Mouse (Mus musculus) monocyte, adult 5-6 weeks (primary cell): Measurements from ENCODE around the gene Pex14. TPM values are rescaled to one million over a fixed set of nuclear protein-coding genes. Genes with fewer than 3 reads are reported as not detected.
"Not testable (repeated sequence)": the region's sequence is repeated elsewhere in the genome, so short reads cannot be mapped to it uniquely, and the experiment has no call there.

Source experiments
- ATAC-seq: fragments of 153-309, 156-312 bp; replicated peaks from 2 replicates; pipeline ENCODE4 v1.8.0; 2017; ENCODE audit warnings: mild to moderate bottlenecking; ENCODE audit not compliant: low TSS enrichment, insufficient number of reproducible peaks, severe bottlenecking, poor library complexity, low FRiP score
- total RNA-seq: library from RNA; stranded (forward); fragments of 200-1000, 200-491, 200-594 nt; gene quantifications from 3 replicates; pipeline ENCODE4 v1.2.3, GENCODE M21; 2017

Gene Pex14
- total RNA-seq, 1 experiment from 2014 or later, result 24.0 TPM

DNA sequence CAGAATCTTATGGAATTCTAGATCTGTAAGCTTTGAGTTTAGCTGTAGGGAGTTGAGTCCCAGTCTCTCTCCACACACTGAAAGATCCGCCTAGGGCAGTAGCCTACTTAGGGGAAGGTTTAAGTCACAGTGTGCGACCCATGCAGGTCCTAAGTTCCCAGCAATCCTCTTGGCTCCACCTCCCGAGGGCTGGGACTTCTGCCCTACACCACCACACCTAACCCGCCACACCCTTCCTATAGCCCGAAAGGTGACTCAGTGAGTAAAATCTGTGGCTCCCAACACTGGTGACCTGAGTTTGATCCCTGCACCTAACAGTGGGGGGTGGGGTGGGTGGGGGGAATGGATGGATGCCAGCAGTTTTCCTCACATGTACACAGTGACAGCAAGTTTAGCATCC lies 23.8 kb upstream of the Pex14 start:
- no peak for ATAC-seq

DNA sequence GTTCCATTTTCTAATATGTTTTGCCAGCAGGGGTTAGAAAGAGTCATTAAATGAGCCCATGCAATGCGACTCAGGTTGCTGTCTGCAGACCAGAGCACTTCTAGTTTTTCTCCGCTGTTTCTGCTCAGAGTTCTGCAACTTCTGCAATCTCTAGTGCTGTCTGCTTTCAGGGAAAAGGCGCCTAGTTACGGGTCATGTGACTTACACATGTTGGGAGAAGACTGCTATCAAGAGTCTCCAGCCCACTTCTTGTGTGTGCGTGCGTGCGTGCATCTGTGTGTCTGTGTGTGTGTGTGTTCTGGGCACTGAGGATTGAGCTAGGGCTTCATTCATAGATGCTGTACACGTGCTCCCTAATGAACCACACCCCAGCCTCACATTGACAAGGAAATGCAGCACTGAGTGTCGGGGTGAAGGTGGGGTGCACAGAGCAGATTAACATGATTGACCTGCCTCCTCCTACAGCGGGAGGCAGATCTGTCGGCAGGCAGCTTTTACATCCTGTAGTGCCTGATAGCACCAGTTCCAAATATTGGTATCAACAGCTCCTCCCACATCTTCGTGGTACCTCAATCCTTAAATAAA lies 20.4 kb upstream of the Pex14 start:
- ATAC-seq, result not testable (repeated sequence)

DNA sequence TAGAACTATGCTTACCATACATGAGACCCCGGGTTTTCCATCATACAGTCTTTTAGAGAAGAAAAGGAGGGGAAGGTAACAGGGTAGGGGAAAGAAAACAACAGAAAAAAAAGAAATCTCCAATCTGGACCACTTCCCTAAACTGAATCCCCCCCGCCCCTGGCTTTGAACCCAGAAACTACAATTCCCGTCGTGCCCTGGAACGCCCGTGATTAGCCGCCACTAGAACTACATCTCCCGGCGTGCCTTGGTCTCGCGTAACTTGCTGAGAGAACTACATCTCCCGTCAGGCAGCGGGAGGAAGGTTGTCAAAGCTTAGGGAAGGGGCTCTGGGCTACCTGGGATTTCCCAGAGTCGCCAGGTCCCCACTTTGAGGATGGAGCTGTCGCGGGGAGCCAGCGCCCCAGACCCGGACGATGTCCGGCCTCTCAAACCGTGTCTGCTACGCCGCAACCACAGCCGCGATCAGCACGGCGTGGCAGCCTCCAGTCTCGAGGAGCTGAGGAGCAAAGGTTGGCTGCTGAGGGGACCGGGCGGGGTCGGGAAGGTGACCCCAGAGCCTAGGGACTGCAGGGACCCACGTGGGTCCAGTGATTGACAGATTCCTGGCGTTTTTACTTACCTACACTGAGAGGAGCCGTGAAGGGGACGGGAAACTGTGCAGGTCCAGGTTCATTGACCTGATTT lies 4.3 kb upstream of the Pex14 start, which contains the start of gene Dffa:
Gene Dffa (plus strand): TSS at position 272 of the 687 bp plus-strand sequence.
- peak; percentile 92 for ATAC-seq

DNA sequence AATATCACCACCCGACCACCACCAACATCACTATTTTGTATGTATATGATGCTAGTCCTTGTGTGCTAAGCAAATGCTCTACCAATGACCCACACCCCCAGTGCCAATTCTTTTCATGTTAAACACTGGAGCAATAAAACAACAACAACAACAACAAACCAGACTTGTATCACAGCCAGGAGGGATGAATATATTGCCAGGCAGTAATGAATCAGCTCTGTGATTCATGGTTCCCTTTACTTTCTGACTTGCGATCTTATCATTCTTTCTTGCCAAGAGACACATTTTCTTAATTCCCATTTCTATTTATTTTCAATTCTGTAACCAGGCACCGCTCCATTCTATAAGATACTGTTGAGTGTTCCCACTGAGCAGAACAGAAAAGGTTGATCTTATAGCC lies 1.8 kb upstream of the Pex14 start:
- no peak for ATAC-seq

DNA sequence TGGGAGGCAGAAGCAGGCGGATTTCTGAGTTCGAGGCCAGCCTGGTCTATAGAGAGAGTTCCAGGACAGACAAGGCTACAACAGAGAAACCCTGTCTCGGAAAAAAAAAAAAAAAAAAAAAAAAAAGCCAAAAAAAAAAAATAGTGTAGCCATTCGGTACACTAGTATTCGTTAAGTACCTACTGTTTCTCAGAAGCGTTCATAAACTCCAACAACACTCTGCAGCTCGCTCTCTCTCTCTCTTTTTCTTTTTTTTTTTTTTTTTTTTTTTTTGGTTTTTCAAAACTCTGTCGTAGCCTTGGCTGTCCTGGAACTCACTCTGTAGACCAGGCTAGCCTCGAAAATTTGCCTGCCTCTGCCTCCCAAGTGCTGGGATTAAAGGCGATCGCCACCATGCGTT lies 773 bp upstream of the Pex14 start:
- ATAC-seq, result not testable (repeated sequence)

DNA sequence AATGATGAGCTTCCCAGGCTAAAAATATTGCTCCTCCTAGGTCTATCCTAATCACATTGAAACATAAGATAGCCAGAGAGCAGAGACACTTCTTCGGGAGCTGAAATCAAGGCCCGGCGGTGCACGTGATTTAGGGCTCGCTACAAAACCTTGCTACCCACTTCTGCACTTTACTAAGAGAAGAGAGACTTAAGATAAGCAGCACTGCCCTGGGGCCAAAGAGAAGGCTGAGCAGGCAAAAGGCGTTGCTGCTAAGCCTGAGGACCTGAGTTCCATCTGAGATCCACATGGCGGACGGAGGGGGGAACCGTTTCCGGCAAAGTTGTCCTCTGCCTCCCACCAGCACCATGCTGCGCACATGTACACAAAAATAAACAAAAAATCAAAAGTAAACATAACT lies 1.1 kb downstream of the Pex14 start:
- ATAC-seq, result no peak

DNA sequence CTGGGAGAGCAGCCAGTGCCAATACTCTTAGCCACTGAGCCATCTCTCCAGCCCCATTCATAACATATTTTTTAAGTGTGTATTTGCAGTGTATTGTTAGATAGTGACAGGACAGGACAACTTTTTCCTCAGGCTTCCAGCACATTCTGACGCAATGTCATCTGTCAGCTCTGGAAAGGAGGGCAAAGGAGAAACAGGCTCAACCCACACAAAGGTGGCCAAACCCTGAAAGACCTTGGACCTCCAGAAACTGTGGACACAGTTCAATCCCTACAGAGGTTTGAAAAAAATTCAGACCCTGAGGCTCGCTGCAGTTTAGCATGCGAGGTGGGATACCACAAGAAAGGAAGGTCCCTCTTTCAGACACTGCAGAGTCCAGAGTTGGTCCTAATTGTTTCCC lies 1.7 kb downstream of the Pex14 start:
- no peak for ATAC-seq

DNA sequence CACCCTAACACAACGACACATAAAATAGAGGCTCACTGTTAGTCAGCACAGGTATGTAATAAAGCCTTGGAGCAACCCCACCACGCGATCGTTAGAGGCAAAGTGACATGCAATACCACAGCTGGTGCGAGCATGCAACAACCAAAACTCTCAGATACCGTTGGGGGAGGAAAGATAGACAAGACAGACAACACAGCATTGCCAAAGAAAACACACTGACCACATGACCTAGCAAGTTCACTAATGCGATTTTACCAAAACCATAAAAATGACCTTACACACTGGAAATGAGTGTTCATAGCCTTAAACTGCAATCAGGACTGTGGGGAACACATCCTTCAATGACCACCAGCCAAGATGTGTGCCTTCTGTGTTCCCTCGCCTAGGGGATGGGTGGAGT lies 8.3 kb downstream of the Pex14 start:
- no peak for ATAC-seq

DNA sequence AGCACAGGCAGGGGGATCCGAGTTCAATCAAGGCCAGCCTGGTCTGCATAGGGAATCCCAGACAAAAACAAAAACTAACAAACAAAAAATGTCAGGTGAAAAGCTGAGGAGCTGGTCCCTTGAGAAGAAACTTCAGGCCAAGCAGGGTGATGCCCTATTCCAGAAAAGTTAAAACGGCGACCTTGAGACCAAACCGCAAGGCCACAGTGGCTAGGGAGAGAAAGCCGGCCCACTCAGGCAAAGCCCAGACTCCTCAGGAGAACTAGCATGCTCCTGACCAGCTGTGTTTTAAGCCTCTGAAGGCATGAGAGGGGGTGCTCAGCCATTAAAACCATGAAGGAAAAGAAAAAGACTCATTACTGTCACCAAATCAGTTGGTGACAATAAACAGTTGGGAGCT lies 14.3 kb downstream of the Pex14 start:
- no peak for ATAC-seq

DNA sequence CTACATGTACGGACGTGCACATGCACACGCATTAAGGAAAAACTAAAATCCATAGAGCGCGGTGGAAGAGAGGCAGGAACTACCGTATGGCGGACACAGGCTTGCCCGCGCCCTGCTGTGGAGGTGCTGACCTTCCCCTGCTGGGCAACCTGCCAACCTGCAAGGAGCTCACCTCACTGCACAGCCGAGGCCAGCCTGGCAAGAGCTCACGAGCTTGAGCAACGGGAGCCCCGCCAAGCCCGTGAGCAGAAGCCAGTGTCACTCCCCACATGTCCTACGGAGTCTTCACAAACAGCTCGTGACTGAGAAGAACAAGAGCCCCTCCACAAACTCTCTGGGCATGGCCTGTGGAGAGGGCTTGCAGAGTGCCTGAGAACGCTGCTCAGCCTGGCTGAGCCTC lies 18.1 kb downstream of the Pex14 start:
- no peak for ATAC-seq

DNA sequence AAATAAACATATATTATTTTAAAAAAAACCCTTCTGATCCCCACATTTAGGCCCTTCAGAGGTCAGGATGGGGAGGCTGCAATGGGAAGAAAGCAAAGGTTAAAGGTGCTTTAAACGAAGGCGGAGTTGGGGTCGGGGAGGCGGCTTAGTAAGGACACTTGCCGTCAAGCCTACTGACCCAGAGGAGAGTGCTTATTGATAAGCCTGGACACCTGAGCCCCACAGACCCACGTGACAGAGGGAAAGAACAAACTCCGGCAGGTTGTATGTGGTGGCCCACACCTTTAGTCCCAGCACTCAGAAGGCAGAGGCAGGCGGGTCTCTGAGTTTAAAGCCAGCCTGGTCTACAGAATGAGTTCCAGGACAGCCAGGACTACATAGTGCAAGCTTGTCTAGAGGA lies 19.6 kb downstream of the Pex14 start:
- no peak for ATAC-seq

DNA sequence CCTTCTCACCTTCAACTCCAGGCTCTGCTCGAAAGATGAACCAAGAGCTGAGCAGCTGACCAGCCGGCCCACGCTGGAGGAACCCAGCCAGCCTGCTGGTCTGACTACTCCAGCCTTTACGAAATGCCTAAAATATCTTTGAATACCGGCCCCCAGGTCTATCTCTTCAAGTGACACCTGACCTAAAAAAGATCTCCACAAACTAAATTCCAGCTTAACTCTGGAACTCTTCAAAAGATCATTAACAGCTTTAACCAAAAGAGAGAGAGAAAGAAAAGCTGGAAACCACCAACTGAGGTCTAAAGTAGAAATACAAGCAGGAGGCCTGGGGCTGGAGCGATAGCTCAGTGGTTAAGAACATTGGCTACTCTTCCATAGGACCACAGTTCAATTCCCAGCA lies 20.0 kb downstream of the Pex14 start:
- ATAC-seq, result no peak

DNA sequence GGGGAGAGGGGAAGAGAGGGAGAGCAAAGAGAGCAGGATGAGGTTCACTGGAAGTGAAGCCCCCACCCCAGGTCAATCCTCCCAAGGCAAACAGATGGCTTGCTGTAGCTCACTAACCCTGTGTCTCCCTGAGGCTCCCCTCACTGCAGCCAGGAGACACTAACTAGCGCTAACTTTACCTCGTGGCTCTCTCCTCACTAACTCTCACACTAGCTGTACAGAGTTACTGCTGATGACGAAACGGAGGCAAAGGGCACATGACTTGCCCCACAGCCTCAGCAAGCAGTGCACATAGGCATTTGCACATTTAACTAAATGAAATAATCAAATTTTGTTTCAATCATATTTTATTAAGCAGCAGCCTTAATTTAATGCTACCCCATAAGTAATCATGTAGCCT lies 21.4 kb downstream of the Pex14 start:
- no peak for ATAC-seq

DNA sequence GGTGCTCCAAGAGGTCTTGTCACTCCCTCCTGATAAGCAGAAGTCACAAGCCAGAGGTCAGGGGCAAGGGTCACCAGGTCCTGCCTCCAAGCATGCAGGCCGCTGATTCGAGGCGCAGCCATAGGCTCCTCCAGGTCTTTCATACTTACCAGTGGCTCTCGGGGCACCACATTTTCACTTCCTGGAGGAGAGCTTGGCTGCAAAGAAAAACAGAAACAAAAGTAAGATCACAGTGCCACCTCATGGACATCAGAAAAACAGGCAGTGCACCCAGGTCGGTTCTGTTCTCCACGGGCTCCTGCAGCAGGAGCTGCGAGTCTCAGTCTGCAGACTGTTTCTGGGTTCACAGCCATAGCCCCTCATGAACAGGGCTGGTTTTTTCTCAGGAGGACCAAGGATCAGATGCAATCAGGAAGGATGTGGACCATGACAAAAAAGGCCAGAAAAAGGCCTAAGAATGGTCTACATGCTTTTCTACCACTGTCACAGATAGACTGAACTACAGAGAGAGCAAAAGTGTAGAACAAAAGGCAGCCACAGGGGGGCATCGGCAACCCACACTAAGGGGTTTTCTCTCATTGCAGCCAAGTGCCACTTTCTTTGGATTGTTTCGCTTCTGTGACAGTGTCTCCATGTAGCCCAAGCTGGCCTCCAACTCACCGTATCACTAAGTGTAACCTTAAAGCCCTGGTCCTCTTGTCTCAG lies 23.7 kb downstream of the Pex14 start:
- peak; percentile 74 for ATAC-seq

DNA sequence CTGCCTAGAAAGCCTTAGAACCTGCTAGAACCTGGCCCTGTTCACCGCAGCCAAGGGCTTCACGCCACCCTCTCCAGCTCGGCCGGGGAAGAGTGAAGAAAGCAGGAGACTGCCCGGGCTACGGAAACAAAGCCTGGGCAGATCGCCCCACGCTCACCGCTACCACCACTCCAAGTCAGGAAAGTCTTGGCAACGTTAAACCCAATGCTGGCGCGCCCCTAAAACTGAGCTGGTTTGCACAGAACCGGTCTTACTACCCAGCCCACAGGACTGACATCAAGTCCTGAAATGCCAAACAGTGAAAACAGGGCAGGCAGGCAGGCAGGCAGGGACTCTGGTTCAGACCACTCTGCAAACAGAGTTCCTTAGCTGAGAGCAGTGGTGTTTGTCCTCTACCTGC lies 24.6 kb downstream of the Pex14 start:
- ATAC-seq, result no peak

DNA sequence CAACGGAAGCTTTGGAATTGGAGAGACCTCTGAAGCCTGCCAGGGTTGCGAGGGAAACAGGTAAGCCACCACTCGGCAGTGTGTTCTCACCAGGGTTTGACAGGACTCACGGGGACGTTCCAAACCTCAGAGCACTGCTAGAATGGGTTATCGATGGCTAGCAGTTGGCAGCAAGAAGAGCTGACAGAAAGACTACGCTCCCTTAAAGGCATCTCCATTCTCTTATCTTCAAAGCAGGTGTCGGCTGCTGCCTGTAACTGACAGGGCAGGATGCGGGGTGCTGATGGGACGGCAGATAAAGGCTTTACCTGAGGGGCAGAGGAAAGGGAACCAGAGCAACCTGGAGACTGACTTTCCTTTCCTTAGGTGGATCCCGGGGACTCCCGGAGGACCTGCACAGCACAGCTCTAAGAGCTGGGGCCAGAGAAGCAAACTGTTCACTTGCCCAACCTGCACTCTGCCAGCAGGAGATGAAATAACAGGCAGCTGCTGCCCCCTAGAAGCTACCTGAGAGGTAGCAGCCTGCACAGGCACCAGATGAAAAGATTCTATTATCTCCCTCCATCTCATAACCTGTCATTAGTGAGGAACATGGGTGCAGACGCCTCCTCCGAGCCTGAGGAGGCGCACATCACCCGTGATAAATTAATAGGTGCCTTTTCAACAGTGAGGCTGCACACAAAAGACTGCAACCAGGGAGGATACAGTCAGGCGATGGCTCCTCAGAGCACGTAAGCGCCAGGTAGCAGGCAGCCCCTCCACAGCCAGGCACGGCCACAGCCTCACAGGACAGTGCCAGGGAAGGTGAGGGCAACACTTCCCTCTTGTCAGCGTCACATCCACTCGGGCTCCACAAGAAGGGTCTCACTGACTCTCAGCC lies 32.8 kb downstream of the Pex14 start:
- no peak for ATAC-seq

DNA sequence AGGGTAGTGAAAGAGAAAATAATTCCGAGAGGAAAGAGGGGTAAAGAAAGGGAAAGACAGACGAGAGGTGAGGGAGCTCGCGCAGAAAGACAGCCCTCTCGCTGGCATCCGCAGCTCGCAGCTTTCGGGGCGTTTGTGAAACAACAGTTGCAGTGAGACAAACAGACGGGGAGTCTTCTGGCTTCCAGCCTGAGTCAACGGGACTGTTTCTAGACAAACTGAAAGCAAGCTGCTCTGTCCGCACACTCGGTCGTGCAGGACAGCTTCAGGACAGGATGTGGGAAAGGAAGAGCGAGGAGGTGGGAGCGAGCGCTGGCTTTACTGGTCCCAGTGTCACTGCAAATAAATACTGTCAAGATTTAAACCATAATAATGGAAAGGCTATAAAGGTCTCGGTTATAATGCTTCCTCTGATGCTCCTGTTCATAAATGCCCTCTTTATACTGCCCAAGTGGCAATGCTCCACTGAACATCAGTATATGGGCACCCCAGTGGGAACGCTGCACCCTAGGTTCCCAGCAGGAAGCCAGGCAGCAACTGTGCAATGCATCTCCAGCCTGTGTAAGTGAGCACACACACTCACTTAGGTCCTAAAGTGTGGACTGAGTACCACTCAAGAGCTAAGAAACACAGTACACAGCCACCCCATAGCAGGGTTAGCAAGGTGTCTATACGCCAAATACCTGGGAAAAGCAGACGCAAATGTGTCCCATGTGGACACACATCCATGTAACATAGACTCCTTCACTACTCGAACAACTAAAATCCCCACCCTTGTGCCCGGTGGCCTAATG lies 35.4 kb downstream of the Pex14 start:
- ATAC-seq, result no peak
